Mouse (Mus musculus) heart, embryonic 11.5 days (tissue): ENCODE data around the gene Rdh7. TPM values are rescaled to one million over a fixed set of nuclear protein-coding genes. Genes with fewer than 3 reads are reported as not detected.

Experiments
- ATAC-seq: fragments of 200-750 bp; cut with Nextera tagmentation; replicated peaks from 2 replicates; pipeline ENCODE4 v1.8.0; 2017; ENCODE audit warnings: moderate library complexity; ENCODE audit not compliant: insufficient number of reproducible peaks, low FRiP score, low TSS enrichment
- H3K27ac ChIP-seq: fragments of 300-500 bp; sonication (generic); 2 replicates; pipeline ENCODE4 v1.5.1; 2014; ENCODE audit warnings: mild to moderate bottlenecking, low read depth, low read length
- H3K27me3 ChIP-seq: fragments of 300-500 bp; sonication (generic); 2 replicates; pipeline ENCODE4 v1.6.1; 2014; ENCODE audit warnings: mild to moderate bottlenecking, low read length, mixed read lengths; ENCODE audit not compliant: control insufficient read depth, insufficient read depth
- H3K36me3 ChIP-seq: fragments of 300-500 bp; sonication (generic); 2 replicates; pipeline ENCODE4 v1.6.1; 2014; ENCODE audit warnings: mild to moderate bottlenecking, low read length, moderate library complexity, mixed read lengths; ENCODE audit not compliant: control insufficient read depth, insufficient read depth
- H3K4me1 ChIP-seq: fragments of 300-500 bp; sonication (generic); 2 replicates; pipeline ENCODE4 v1.6.1; 2014; ENCODE audit warnings: low read length; ENCODE audit not compliant: control insufficient read depth, insufficient read depth
- H3K4me2 ChIP-seq: fragments of 300-500 bp; sonication (generic); 2 replicates; pipeline ENCODE4 v1.6.1; 2014; ENCODE audit warnings: mild to moderate bottlenecking, moderate library complexity
- H3K4me3 ChIP-seq: fragments of 300-500 bp; sonication (generic); 2 replicates; pipeline ENCODE4 v1.5.1; 2014; ENCODE audit warnings: low read depth, low read length
- H3K9ac ChIP-seq: fragments of 300-500 bp; sonication (generic); 2 replicates; pipeline ENCODE4 v1.6.1; 2014; ENCODE audit warnings: mild to moderate bottlenecking, low read depth, low read length, moderate library complexity
- H3K9me3 ChIP-seq: fragments of 300-500 bp; sonication (generic); replicated peaks from 2 replicates; pipeline ENCODE4 v1.6.1; 2016; ENCODE audit warnings: low read length; ENCODE audit not compliant: control insufficient read depth
- WGBS: fragments of 180-500 bp; shearing (Covaris S2); extraction: QIAGEN DNeasy Blood & Tissue Kit; methylation state at CpG from one replicate; pipeline ENCODE4 v1.1.7; 2014; ENCODE audit not compliant: insufficient replicate concordance; 5-methylcytosine and 5-hydroxymethylcytosine counted together
- polyA plus RNA-seq: library from polyadenylated mRNA; unstranded; fragments of >200 nt; fragmentation: Nextera tagmentation; extraction: Ambion mirVana; gene quantifications from 2 replicates; pipeline ENCODE4 v1.2.1, GENCODE M21; 2014

The Rdh7 gene
- polyA plus RNA-seq: not detected in 2 replicates

DNA sequence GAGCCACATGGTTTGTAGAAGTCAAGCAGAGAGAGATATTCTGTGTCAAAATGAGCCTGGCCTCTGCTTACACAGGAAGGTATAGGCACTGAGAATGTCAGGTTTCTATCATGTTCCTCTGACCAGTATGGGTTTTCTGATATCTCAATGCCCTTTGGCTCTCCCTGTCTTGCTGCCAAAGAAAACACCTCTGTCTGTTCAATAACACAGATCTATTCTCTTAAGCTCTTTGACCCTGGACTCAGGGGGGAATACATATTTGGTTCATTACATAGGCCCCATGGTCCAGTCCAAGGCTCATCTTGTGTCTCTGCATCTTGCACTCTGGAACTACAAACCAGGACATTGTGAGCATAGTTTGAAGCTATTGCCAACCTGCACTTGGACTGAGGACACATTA is at the start of gene Rdh7:
Rdh7 (minus strand) TSS at position 213 of the 400 bp plus-strand sequence.
- H3K9me3 ChIP-seq: no peaks in the 10 kb centered on the region; the same call in 1 of the 2 replicates
- H3K4me1 ChIP-seq: no peaks in the 10 kb centered on the region
- no peaks in the 10 kb centered on the region for H3K36me3 ChIP-seq
- no peak within 1 kb of the TSS for H3K4me3 ChIP-seq
- no peak within 1 kb of the TSS for H3K27ac ChIP-seq
- no peaks in the 10 kb centered on the region for H3K27me3 ChIP-seq
- no peak within 1 kb of the TSS for H3K9ac ChIP-seq
- H3K4me2 ChIP-seq: no peak within 1 kb of the TSS
- ATAC-seq: no peak

DNA sequence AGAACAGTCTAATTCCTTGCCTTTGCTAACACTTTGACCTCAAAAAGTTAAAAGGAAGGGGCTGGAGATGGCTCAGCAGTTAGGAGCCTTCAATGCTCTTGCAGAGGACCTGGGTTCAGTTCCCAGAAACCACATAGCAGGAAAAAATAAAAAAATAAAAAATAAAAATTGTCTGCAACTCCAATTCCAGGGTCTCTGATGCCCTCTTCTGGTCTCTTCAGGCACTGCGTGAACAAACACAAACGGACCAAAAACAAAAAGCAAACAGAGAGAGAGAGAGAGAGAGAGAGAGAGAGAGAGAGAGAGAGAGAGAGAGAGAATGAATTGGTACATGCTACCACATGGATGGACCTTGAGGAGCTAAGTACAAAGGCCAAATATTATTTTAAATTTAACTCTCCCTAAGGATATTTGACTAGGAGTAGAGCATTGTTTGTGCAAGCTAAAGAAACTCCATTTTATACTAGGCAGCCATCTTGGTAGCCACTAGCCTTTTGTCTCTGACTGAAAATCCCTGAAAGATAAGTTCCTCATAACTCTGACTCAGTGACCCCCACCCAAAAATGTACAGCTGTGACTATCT is 48.9 kb upstream of the Rdh7 start:
- H3K27ac ChIP-seq: no peak overlapping the region
- WGBS: 3% methylated on average over 2 of the region's 2 CpGs
- no peak for ATAC-seq
- no peak overlapping the region for H3K9ac ChIP-seq
- H3K4me3 ChIP-seq: no peak overlapping the region
- no peaks in the 10 kb centered on the region for H3K9me3 ChIP-seq
- H3K36me3 ChIP-seq: no peaks in the 10 kb centered on the region
- H3K27me3 ChIP-seq: no peaks in the 10 kb centered on the region
- no peaks in the 10 kb centered on the region for H3K4me1 ChIP-seq
- H3K4me2 ChIP-seq: no peak overlapping the region

DNA sequence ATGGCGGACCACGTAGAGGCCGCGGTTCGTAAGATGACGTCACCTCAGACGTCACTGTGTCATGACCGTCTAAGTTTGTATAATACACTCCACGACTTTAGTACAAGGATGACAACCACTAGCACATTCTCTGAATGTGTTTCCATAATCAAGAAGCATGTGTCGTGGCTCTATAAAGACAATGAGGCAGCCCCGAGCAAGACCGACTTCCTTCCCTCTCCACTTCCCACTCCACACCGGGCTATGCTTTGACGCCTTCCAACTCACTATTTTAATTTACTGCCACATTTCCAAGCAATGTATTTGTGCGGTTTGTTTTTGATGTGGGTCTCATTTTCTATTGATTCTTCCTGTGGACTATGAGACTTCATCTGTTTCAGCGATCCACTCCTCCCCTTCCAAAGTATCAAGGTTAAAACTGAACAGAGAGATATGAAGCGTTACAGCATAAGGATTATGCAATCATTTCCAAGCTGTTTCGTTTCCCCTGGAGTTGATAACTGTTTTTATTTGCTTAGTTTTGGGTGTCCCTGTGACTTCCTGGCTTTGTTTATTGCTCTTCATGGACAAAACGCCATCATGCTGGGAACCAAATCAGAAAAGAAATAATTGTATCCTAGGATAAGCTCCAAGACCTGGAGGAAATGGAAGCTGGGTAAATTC is 48.3 kb upstream of the Rdh7 start:
- Histone ChIP-seq H3K4me1 (no peaks in the 10 kb centered on the region), H3K36me3 (no peaks in the 10 kb centered on the region), H3K4me2 (no peak overlapping the region), H3K27ac (no peak overlapping the region), H3K9ac (no peak overlapping the region), H3K9me3 (no peaks in the 10 kb centered on the region), H3K27me3 (no peaks in the 10 kb centered on the region), H3K4me3 (no peak overlapping the region)
- 81% methylated on average over 19 of the region's 19 CpGs for WGBS
- no peak for ATAC-seq

DNA sequence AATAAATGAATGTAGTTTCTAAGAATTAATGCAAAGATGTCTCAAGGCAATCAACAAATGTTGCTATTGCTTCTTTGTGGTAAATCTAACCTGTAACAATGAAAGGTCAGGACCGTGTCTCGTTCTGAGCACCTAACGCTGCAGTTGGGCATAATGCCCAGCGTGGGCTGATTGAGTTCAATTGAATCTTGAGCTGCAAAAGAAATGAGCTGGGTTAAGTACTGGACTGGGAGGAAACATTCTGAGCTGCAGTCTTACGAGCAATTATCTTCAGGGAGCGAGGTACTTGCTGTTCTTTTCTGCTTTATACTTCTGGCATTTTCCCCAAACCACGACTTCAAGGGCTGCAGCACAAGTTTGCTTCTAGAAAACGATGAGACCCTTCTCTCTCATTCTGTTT is 47.7 kb upstream of the Rdh7 start:
- no peaks in the 10 kb centered on the region for H3K27me3 ChIP-seq
- no peak overlapping the region for H3K9ac ChIP-seq
- H3K27ac ChIP-seq: no peak overlapping the region
- ATAC-seq: no peak
- H3K4me3 ChIP-seq: no peak overlapping the region
- no peaks in the 10 kb centered on the region for H3K9me3 ChIP-seq
- no peaks in the 10 kb centered on the region for H3K4me1 ChIP-seq
- WGBS: 82% methylated on average over 8 of the region's 8 CpGs
- no peaks in the 10 kb centered on the region for H3K36me3 ChIP-seq
- H3K4me2 ChIP-seq: no peak overlapping the region

DNA sequence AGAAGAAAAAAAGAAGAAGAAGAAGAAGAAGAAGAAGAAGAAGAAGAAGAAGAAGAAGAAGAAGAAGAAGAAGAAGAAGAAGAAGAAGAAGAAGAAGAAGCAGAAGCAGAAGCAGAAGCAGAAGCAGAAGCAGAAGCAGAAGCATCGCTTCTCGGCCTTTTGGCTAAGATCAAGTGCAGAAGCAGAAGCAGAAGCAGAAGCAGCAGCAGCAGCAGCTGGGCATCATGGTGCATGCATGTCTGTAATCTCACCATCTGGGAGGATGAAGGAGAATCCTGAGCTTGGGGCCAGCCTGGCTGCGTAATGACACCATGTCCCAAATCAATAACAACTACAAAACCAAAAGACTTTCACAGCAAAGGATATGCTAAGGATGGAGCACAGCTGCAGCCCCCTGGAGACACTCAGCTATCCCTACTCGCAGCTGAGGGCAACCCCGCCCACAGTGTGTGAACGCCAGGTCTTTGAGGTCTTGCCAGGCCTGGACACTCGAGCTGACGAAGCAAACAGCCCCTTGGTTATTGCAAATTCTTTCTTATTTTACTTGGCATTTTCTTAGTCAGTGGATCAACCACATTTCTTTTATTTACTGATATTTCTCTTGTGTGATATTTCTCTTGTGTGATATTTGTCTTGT is 43.8 kb upstream of the Rdh7 start:
- WGBS: 60% methylated on average over 8 of the region's 8 CpGs

DNA sequence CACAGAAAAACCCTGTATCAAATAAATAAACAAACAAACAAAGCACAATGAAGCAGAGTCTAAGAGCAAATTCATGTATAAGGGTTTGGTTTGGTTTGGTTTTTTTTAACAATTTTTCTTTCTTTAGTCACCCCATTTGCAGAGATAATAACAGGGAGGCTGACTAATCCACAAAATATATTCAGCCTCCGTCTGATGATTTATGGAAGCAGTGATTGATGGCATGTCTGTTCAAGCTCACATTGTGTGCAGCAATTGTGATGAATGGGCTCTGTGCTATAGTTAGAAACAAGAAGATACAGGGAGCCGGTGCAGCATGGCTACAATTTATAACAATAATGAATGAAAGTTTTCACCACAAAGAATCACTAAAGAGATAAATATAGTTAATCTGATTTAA is 39.1 kb upstream of the Rdh7 start:
- Histone ChIP-seq H3K36me3 (no peaks in the 10 kb centered on the region), H3K27ac (no peak overlapping the region), H3K9ac (no peak overlapping the region), H3K4me3 (no peak overlapping the region), H3K4me2 (no peak overlapping the region), H3K4me1 (no peaks in the 10 kb centered on the region), H3K27me3 (no peaks in the 10 kb centered on the region), H3K9me3 (no peaks in the 10 kb centered on the region)
- WGBS: 44% methylated on average over 2 of the region's 2 CpGs
- ATAC-seq: no peak

More for the DNA sequence above, 43.8 kb upstream of the Rdh7 start:
- Histone ChIP-seq H3K27ac (no peak overlapping the region), H3K4me3 (no peak overlapping the region), H3K9me3 (no peaks in the 10 kb centered on the region), H3K27me3 (no peaks in the 10 kb centered on the region), H3K4me1 (no peaks in the 10 kb centered on the region), H3K9ac (no peak overlapping the region), H3K36me3 (no peaks in the 10 kb centered on the region), H3K4me2 (no peak overlapping the region)
- no peak for ATAC-seq

DNA sequence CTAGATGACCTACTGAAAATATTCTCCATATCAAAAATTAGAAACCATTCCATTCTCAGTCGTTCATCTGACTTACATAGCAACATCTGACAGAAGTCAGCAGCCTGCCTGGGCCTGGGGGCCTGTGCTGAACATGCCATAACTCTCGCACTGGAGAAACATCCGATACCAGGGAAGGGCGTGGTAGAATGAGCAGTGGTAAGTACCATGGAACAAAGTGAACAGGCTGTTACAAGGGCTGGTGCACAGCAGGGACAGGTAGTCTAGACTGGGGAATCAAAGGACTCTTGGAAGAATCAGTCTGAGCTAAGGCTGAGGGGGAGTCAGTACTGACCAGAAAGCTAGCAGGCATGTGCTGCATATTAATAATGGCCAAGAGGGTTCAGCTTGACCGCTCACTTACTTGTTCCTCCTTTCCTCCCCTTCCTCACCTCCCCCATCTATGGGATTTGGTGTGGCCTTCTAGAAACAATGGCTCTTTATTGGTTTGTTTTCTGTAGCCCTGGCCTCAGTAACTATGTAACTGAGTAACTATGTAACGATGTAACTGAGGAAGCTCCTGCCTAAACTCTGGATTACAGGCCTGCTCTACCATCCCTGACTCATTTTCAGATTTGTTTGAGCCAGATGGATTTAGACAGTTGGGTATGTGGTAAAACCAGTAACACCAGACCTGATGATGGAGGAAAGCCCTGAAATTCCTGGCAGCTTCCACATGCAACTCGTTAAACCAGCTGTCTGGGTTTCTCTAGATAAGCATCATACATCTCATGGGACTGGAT is 36.2 kb upstream of the Rdh7 start:
- ATAC-seq: no peak
- H3K4me3 ChIP-seq: no peak overlapping the region
- H3K27me3 ChIP-seq: no peaks in the 10 kb centered on the region
- H3K36me3 ChIP-seq: no peaks in the 10 kb centered on the region
- H3K4me2 ChIP-seq: no peak overlapping the region
- H3K4me1 ChIP-seq: no peaks in the 10 kb centered on the region
- no peak overlapping the region for H3K27ac ChIP-seq
- no peak overlapping the region for H3K9ac ChIP-seq
- WGBS: 67% methylated on average over 7 of the region's 7 CpGs
- no peaks in the 10 kb centered on the region for H3K9me3 ChIP-seq

DNA sequence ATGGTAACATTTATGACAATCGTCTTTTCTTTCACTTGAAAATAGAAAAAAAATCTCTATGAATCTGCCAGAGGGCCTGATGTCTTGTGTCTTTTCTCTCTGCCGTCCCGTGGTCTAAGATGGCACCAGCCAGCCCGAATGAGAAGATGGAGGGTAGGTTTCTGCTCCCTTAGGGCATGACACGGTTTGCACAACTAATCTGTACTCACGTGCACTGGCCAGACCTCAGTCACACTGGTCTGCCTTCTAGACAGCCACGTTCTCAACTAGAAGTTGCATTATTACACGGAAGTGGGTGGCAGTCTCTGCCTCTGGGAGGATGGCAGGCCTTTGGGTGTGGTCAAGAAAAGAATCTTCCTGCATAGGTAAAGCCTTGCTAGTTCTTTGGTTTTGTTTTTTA is 34.4 kb upstream of the Rdh7 start:
- Histone ChIP-seq H3K4me3 (no peak overlapping the region), H3K9ac (no peak overlapping the region), H3K27ac (no peak overlapping the region), H3K4me2 (no peak overlapping the region), H3K27me3 (no peaks in the 10 kb centered on the region), H3K9me3 (no peaks in the 10 kb centered on the region), H3K36me3 (no peaks in the 10 kb centered on the region), H3K4me1 (no peaks in the 10 kb centered on the region)
- WGBS: 80% methylated on average over 8 of the region's 8 CpGs
- ATAC-seq: no peak
